Mouse (Mus musculus) spleen, postnatal 36 days (tissue): Measurements from ENCODE around the gene Sipa1.
A peak's percentile ranks its signal among the peaks of the same experiment; 100 is the strongest.
"Not testable (repeated sequence)": the region's sequence is repeated elsewhere in the genome, so short reads cannot be mapped to it uniquely, and the experiment has no call there.

Source experiments
- DNase-seq, 2 experiments: peaks; one replicate each; pipeline ENCODE4 v3.0.0; 2022; ENCODE audit warnings: low spot score in 2 of 2, mixed read lengths in 1 of 2

Sipa1 gene

GRCm38 (mm10) chr19:5686954-5687353, 23.4 kb upstream of the Sipa1 start:
- DNase-seq: not testable (repeated sequence)

- no peak for DNase-seq
Measured at GRCm38 (mm10) chr19:5686437-5686836, 22.9 kb upstream of the Sipa1 start.

DNA sequence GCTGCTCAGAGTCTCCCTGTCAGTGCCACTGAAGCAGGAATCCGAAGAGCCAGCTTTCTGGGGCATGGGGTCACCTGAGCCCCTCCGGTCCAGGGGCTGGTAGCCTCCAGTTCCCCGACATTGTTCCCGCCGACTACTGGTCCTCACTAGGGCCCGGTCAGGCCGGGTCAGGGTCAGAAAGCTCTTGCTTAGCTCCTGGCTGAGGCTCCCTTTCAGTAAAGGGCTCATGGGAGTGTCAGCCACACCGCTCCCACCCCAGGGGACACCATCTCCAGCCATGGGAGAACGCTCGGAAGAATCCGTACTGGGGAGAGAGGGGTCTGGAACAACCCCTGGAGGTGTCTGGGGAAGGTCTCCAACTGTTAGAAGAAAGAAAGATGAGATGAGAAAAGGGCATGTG, 22.4 kb upstream of the Sipa1 start:
- DNase-seq: no peak

- no peak for DNase-seq
Measured at GRCm38 (mm10) chr19:5685431-5685830, 21.9 kb upstream of the Sipa1 start.

DNA sequence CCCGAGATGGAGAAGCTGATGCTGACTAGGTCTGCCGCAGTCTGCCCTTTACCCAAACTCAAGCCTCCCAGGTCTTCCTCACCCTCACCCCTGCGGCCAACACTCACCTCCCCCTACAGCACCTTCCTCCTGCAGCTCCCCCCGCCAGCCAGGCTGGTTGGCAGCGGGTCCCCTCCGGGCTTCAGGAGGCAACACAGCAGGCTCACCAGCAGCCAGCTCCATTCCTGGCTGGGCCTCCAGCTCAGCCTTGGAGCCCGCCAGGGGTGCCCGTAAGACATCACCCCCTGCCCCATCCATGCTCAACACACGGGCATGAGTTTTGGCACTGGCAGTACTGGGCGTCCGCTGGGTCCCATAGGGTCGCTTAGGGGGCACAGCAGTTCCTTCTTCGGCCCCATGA, 21.5 kb upstream of the Sipa1 start:
- no peak for DNase-seq

- DNase-seq: no peak
Measured at GRCm38 (mm10) chr19:5684236-5684635, 20.7 kb upstream of the Sipa1 start.

DNA sequence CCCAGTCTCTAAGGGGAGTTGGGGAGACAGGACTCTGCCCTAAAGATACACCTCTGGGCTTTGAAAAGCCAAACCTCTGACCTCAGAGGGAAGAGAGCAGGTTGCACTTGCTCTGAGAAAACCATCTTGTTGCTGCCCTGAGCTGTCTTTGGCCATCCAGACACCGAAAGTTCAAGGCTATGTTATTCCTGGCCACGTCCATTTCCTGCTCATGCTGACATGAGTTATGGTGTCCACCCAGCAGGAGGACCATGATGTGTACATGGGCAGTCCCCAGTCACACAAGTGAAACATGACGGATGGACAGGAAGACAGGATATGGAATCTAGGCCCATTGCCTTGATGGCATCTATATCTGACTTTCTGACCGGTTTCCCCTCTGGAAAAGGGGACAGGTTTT, 16.9 kb upstream of the Sipa1 start:
- DNase-seq: no peak

DNA sequence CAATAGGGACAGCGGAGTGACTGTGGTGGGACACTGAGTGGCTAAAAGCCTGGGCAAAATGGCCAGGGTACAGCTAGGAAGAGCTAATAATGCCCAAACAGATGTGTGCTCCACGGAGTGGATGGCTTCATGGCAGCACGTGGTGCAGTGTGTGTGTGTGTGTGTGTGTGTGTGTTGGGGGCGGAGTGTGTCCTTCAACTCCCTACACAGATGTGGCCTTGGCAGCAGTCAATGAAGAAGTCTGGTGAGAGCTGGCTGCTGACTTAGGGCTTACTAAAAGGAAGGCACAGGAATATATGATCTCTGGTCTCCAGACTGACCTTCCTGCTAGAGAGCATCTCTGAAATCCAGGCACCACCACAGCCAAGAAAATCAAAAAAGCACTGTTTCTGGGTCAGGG, 4.9 kb upstream of the Sipa1 start:
- DNase-seq: no peak

DNA sequence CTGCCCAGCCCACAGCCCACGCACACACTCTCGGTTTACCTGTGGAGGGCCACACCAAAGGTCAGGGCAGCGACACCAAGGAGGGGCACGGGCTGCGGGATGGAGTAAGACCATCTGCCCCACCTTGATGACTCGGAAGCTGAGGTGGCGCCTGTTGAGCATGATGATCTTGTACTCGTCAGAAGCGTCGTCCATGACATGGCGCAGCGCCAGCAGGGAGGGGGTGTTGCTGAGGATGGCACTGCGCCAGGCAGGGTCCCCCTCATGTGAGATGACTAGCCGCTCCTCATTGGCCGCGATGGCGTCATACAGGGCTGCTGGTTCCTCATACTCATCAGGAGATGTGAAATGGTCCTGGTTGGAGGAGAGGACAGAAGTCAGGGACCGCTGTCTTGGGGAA, 2.9 kb upstream of the Sipa1 start:
- DNase-seq: no peak

DNA sequence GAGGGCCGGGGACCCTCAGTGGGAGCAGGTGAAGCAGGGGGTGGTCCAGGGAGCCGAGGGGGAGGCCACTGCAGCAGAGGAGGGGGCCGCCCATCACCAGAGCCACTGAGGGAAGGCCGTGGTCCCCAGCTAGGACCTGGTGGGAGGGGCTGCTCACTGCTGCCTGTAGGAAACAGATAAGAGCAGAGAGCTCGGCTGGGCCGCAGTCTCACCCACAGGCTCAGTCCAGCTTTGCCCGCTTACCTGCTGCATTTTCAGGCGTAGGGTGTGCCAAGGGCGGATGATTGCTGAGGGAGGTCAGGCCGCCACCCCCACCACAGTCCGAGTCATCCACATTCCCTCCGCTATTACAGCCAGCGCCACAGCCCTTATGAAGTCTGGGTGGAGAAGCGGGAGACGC, 2.0 kb upstream of the Sipa1 start:
- peak; percentile 72 to 79 for DNase-seq

DNA sequence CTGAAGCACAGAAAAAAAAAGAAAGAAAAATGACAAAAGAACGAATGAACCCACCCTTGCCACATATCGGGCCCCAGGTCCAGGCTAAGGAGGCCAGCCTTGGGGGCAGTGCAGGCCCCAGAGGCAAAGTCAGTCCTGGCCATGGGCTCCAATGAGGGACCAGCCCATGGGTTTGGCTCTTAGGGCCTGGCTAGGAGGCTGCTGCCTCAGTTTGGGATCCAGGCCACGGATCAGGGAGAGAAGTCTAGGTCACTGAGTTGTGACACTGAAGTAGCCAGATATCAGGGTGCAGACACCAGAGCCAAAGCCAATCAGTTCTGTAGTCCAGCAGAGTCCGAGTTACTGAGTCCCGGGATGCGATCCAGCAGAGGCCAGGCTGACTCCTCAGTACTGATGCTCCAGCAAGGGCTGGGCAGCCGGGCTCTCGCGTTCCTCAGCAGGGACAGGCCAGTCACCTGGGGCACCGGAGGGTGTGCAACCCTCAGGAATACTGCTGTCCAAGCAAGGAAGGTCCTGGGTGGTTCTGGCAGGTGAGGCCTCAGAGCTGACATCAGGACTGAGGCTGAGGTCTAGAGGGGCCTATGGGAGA, 1.3 kb upstream of the Sipa1 start:
- DNase-seq: no peak

DNA sequence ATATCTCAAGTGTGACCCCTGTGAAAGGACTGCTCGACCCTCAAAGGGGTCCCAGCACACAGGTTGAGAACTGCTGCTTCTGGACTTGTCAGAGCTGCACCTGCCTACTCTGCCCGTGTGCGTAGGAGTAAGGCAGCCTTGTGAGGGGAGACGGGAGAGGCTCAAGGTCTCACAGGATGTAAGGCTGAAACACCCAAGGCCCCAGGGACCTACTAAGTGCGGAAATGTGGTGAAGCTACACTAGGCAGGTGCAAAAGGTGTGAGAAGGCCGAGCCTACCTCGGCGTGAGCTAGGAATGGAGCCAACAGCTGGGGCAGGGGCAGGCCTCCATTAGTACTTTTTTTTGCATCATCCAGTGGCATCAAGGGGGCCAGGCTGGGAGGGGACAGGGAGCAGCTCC, 1.2 kb downstream of the Sipa1 start:
- DNase-seq: peak; percentile 91 to 92

DNA sequence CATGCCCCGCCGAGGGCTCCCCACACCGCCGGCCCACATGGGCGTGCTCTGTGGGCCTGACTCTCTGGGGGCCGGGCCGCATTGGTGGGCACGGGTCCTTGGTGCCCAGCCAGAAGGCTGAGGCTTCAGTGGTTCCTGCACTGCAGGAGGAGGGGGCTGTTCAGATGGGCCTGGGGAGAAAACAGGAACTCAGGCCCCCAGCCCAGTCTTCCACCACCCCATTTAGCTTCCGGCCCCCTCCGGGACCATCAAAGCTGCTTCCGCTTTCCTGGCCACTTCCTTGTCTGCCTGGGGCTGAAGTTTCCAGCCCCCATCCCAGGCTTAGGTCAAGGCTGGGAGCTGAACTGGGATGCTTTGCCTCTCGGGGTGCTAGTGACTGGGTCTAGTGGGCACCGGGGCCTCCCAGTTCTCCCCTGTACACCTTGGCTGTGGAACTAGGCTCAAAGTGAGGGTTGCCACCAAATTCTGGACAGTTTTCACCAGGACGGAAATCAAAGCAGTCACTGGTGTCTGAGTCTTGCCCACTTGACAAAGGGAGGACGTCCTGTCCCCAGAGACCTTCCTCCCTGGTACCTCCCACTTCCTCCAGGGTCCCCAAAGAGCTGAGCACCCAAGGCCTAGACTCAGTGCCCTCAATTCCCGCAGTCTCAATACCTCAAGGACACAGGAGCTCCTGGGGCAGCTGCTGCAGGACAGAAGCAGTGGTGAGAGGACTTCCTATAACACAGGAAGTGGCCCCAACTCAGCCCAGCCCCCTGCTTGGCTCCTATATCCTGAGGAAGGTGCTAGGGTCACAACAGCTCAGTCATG, 2.4 kb downstream of the Sipa1 start:
- peak; percentile 88 for DNase-seq

DNA sequence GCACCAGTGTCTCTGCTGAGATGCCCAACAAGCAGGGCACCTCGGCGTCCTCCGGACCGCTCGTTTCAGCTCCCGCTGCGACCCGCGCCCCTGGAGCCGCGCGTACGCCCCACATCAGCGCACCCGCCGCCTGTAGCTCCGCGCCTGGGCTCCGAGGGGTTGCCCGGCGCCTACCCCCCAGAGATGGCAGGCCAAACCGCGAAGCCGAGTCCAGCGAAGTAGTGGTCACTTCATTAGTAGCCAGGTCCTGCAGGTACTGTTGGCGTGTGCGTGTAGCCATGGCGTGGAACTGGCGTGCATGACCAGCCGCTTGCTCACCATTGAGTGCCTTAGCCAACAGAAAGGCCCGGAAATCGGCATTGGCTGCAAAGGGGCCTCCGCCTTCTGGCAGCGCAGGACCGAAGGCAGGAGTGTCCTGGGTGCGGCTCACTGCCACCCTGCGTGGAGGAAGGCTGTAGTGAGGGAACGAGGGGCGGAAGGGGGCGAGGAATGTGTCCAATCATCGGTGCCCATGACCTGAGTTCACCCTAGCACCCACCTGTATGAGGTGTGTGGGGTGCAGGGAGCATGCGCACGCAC, 8.7 kb downstream of the Sipa1 start:
- DNase-seq: no peak

- DNase-seq: no peak
Measured at GRCm38 (mm10) chr19:5653969-5654719, 9.4 kb downstream of the Sipa1 start.

- no peak for DNase-seq
Measured at GRCm38 (mm10) chr19:5652570-5652969, 10.9 kb downstream of the Sipa1 start.

DNA sequence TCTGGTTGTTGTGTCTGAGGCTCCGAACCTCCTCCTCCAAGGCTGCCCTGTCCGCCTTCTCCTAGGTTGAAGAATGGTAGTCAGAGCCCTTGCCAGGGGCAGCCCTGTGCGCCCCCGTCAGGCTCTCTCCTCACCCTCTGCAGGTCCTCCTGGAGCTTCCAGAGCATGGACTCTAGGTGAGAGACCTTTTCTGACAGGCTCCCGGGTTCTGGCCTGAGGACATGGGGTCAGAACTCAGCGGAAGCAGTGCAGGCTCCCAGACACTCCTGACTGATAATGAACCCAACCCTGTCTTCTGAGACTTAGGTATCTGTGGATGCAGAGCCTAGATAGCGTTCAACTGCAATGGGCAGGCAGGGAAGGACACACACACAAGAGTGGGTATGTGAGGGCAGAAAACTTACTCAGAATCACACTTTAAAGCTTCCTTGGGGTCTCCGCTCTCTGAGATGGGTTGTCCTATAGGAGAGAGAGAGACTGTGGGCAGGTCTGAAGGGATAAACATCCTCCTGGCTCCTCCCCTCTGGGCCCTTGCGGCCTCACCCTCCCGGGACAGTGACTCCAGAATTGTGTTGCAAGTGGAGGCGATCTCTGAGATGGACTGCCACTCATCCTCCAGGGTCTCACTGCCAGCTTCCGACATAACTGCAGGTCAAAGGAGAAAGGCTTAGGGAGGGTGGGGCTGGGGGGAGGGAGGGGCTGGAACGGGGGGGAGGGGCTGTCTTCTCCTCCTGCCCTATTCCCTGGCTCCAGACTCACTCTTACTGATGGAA, 11.8 kb downstream of the Sipa1 start:
- no peak for DNase-seq

DNA sequence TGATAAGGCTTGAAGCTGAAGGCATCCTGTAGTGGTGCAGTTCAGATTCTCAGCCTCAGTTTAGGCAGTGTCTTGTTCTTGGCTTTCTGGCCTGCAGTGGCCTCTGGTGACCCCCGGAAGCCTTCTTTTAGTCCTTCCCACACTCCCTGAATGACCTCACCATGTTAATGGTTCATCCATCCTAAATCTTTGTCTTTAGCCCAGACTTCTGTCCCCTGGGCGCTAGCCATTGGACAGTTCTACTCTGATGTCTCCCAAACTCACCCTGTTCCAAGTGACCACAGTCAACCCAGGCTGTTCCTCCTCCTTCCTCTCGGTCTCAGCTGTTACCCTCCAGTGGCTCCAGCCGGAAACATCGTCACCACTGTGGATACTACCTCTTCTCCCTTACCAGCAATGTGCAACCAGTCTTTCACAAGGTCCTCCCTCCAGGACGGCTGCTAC, 14.2 kb downstream of the Sipa1 start:
- peak in 1 of 2 experiments; percentile 52 for DNase-seq

GRCm38 (mm10) chr19:5648401-5649297, 14.9 kb downstream of the Sipa1 start:
- peak; percentile 88 to 90 for DNase-seq

DNA sequence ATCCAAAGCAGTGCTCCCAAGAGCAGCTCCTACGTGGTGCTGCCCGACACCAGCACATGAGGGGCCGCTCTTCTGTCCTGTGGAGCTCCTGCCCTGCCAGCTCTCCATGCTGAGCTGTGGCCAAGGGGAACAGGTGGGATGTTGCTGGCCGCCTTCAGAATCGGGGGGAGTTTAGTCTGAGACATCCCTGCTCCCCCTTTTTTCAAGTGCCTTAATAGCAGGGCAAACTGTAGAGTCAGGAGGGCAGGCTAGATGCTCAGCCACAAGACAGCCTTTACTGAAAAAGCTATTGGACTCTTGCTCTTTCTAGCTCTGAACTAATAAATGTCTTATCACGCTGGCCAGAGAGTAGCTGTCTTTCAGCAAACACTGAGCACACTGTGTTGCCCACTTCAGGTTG, 15.7 kb downstream of the Sipa1 start:
- no peak for DNase-seq
